Mouse (Mus musculus): ENCODE data around the gene Sphk2. TPM values are rescaled to one million over a fixed set of nuclear protein-coding genes. Genes with fewer than 3 reads are reported as not detected.

Gene Sphk2
- polyA plus RNA-seq, 1 experiment = 33.0 TPM

DNA sequence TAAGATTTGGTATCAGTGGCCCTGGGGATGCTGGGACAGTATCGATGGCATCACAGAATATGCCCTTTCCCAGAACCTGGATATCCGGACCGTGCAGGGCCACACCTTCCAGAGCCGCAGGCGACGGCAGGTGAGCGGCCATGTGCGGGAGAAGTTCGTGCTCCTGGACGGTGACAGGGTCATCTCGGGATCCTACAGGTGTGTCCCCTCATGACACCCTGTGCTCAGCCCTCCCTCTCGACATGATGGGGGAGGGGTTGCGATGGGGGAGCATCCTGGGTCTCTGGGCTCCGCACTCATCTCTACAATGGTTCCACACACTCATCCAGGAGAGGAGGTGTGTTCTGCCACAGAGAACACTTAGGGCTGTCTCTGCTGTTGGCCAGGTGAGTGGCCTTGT lies 6.0 kb upstream of the Sphk2 start:
- DNase-seq (ENCODE audit: low read depth) = no peak

DNA sequence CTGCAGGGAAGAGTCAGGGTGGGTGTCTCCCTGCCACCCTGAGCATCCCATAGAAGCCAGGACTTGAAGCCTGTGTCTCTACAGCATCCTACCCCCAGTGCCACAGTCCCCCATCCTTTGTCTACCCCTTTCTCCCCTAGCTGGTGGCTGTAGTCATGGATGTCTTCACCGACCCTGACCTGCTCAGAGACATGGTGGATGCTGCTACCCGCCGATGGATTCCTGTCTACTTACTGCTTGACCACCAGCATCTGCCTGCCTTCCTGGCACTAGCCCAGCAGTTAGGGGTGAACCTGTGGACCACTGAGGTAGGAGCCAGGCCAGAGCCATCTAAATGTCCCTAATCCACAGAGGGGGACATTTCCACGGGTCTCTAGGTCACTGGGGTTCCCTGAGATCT lies 5.5 kb upstream of the Sphk2 start:
- no peak for DNase-seq (ENCODE audit: low read depth)
- TF ChIP-seq CTCF (IDR thresholded peaks at IDR 0.05; ENCODE audit: borderline replicate concordance, extremely low read depth, insufficient read depth, insufficient read length) (no peak), POLR2A (IDR thresholded peaks at IDR 0.05; ENCODE audit: borderline replicate concordance, extremely low read depth, insufficient read depth, insufficient read length, poor library complexity, severe bottlenecking) (no peak)

More for the DNA sequence above, 6.0 kb upstream of the Sphk2 start:
- TF ChIP-seq CTCF (IDR thresholded peaks at IDR 0.05; ENCODE audit: borderline replicate concordance, extremely low read depth, insufficient read depth, insufficient read length) (no peak), POLR2A (IDR thresholded peaks at IDR 0.05; ENCODE audit: borderline replicate concordance, extremely low read depth, insufficient read depth, insufficient read length, poor library complexity, severe bottlenecking) (no peak)

DNA sequence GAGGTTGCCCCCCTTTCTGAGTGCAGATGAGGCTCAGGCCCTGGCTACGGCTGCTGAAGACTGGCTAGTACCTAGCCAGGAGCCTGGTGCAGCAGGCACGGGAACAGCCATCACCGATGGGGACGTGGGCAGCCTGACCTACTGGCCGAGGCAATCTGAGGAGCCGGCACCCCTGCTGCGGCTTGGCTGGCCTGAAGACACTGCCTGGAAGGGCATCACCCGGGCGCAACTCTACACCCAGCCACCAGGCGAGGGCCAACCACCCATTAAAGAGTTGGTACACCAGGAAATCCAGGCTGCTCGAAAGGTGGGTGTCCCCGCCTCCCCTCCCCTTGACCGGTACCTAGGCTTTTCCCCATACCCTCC lies 4.5 kb upstream of the Sphk2 start:
- TF ChIP-seq CTCF (IDR thresholded peaks at IDR 0.05; ENCODE audit: borderline replicate concordance, extremely low read depth, insufficient read depth, insufficient read length) (no peak), POLR2A (IDR thresholded peaks at IDR 0.05; ENCODE audit: borderline replicate concordance, extremely low read depth, insufficient read depth, insufficient read length, poor library complexity, severe bottlenecking) (no peak)
- no peak for DNase-seq (ENCODE audit: low read depth)

DNA sequence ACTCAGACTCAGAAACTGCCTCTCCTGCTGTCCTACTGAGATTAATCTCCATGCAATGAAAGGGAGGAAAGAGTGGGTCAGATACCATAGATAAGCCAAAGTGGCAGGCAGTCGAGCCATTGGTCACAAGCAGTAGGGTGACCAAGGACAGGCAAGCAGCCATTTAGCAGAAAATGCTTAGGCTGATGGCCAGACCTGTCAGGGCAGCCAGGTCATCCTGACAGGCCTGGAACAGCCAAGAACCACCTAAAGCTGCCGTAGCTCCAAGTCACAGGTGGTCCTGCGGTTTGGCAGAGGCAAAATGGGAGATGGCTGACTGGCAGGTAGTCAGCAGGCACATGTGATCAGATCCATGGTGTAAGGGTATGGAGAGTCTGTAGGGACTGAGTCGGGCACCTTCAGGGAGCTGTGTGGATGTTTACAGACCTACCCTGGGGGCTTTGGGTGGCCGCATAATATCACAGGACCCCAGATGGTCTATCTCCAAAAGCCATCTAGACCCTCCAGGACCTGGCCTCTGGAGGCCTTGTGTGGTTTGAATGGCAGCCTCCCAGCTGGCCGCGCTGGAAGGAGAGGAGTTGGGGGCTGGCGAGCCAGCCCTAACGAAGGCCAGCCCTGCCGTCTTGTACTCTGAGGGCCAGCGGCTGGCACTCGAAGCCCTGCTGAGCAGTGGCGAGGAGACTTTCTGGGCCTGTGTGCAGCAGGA lies 4.0 kb upstream of the Sphk2 start:
- TF ChIP-seq CTCF (IDR thresholded peaks at IDR 0.05; ENCODE audit: borderline replicate concordance, extremely low read depth, insufficient read depth, insufficient read length) (no peak), POLR2A (IDR thresholded peaks at IDR 0.05; ENCODE audit: borderline replicate concordance, extremely low read depth, insufficient read depth, insufficient read length, poor library complexity, severe bottlenecking) (no peak)

DNA sequence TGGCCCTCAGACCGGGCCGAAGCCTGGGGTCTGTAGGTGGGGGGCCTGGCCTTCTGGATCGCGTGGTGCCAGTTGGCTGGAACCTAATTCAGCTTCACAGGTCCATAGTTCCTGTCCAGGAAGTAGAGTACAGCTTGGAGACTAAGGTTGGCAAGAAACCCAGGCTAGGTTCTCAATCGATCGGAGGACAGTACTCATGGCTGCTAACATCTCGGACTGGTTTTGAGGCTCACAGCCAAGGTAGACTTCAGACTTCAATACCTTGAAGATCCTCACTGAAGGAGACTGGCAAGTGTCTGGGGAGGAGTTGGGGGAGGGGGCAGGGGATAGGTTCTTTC lies 3.4 kb upstream of the Sphk2 start:
- DNase-seq (ENCODE audit: low read depth) = no peak
- TF ChIP-seq CTCF (IDR thresholded peaks at IDR 0.05; ENCODE audit: borderline replicate concordance, extremely low read depth, insufficient read depth, insufficient read length) = no peak
- TF ChIP-seq POLR2A (IDR thresholded peaks at IDR 0.05; ENCODE audit: borderline replicate concordance, extremely low read depth, insufficient read depth, insufficient read length, poor library complexity, severe bottlenecking) = no peak

More for the DNA sequence above, 4.0 kb upstream of the Sphk2 start:
- DNase-seq (ENCODE audit: low read depth) = no peak

DNA sequence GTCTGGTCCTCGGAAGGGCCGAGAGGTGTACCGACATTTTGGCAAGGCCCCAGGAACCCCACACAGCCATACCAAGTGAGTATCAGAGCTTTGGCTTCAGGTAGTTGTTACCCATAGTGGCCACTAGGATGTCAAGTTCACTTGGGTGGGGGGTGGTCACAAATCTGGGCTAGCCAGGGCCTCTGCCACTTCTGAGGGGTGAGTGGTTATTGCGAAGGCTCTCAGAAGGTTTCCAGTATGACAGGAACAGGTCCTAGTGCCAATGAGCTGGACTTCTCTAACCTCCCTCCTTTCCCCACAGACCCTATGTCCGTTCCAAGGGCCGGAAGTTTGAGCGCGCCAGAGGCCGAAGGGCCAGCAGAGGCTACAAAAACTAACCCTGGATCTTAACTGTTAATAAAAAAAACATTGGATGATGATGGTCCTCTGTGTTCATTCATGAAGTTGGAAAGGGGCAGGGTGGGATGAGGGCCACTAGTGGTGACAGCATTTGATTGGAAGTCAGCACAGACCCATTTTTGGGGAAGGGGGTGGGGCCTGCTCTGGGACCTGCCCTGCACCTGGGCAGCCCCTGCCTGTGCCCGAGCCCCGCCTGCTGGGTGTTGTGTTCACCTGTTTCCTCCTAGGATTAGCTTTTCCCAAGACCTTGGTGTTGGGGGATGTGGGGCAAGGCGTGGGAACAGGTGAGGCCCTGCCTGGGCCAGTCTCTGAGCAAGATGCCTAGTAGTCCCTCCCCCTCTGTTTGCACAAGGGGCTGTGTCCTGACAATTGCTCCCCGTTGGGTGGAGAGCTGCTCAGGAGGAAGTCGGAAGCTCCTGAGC lies 2.8 kb upstream of the Sphk2 start, which contains the start of gene Fam83e:
Gene Fam83e, plus strand, starts transcription at position 800 of the 821 bp plus-strand sequence.
- no peak for DNase-seq (ENCODE audit: low read depth)
- TF ChIP-seq CTCF (IDR thresholded peaks at IDR 0.05; ENCODE audit: borderline replicate concordance, extremely low read depth, insufficient read depth, insufficient read length) (peak; percentile 23; the same call in 1 of the 2 replicates), POLR2A (IDR thresholded peaks at IDR 0.05; ENCODE audit: borderline replicate concordance, extremely low read depth, insufficient read depth, insufficient read length, poor library complexity, severe bottlenecking) (no peak)

DNA sequence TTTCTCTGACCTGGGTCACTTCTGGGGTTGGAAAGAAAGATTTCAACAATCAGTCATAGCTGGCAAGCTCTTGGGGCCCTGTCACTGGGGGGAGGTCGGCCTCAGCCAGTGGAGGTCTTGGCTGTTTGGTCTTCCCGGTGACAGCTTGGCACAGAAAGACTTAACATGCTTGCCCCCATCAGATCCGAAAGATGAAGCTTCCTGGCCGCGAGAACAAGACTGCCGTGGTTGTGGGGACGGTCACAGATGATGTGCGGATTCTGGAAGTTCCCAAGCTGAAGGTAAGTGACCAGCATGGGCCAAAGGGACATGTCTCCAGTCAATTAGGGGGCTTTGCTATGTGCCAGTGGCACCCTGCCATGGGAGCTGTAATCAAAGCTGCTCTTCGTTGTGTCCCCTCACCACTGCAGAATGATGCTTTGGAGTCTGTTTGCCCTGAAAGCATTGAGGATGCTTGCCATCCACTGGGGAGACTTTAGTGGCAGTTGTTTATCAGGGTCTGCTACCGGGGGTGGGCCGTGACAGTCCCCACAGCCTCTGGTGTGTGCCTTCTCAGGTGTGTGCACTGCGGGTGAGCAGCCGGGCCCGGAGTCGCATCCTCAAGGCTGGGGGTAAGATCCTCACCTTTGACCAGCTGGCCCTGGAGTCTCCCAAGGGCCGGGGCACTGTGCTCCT lies 2.1 kb upstream of the Sphk2 start:
- no peak for DNase-seq (ENCODE audit: low read depth)
- TF ChIP-seq CTCF (IDR thresholded peaks at IDR 0.05; ENCODE audit: borderline replicate concordance, extremely low read depth, insufficient read depth, insufficient read length) = no peak
- TF ChIP-seq POLR2A (IDR thresholded peaks at IDR 0.05; ENCODE audit: borderline replicate concordance, extremely low read depth, insufficient read depth, insufficient read length, poor library complexity, severe bottlenecking) = no peak

DNA sequence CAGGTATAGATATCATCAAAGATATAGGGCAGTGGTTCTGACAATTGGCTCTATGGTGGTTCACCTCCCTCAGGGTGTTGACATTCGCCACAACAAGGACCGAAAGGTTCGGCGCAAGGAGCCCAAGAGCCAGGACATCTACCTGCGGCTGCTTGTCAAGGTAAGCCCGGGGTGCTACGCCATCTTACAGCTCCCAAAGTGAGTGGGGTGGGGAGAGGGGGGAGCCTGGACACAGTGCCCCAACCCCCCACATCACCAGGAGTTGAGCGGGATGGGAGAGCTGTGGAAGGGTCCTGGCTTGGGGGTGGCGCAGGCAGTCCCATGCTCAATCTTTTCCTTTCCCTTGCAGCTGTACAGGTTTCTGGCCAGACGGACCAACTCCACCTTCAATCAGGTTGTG lies 1.4 kb upstream of the Sphk2 start:
- TF ChIP-seq CTCF (IDR thresholded peaks at IDR 0.05; ENCODE audit: borderline replicate concordance, extremely low read depth, insufficient read depth, insufficient read length) (no peak), POLR2A (IDR thresholded peaks at IDR 0.05; ENCODE audit: borderline replicate concordance, extremely low read depth, insufficient read depth, insufficient read length, poor library complexity, severe bottlenecking) (no peak)

DNA sequence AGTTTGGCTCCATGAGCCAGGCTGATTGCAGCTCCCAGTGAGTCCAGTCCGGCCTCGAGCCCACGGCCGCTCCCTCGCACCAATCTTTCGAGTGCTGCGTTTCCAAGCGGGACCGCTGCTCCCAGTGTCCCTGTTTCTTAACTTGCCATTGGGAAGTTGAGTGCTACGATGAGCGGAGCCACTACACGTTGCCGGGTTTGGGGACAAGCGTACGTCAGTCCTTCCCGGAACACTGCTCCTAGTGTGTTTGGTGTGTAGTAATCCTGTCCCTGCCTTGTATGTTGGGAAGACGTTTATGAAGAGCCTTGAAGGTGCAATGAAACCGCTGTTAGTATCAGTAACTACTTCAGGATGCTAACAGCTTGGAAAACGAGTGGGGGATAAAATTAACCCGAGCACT lies 529 bp upstream of the Sphk2 start:
- no peak for TF ChIP-seq CTCF (IDR thresholded peaks at IDR 0.05; ENCODE audit: borderline replicate concordance, extremely low read depth, insufficient read depth, insufficient read length)
- TF ChIP-seq POLR2A (IDR thresholded peaks at IDR 0.05; ENCODE audit: borderline replicate concordance, extremely low read depth, insufficient read depth, insufficient read length, poor library complexity, severe bottlenecking) = no peak
- DNase-seq (ENCODE audit: low read depth) = no peak

More for the DNA sequence above, 1.4 kb upstream of the Sphk2 start:
- no peak for DNase-seq (ENCODE audit: low read depth)

DNA sequence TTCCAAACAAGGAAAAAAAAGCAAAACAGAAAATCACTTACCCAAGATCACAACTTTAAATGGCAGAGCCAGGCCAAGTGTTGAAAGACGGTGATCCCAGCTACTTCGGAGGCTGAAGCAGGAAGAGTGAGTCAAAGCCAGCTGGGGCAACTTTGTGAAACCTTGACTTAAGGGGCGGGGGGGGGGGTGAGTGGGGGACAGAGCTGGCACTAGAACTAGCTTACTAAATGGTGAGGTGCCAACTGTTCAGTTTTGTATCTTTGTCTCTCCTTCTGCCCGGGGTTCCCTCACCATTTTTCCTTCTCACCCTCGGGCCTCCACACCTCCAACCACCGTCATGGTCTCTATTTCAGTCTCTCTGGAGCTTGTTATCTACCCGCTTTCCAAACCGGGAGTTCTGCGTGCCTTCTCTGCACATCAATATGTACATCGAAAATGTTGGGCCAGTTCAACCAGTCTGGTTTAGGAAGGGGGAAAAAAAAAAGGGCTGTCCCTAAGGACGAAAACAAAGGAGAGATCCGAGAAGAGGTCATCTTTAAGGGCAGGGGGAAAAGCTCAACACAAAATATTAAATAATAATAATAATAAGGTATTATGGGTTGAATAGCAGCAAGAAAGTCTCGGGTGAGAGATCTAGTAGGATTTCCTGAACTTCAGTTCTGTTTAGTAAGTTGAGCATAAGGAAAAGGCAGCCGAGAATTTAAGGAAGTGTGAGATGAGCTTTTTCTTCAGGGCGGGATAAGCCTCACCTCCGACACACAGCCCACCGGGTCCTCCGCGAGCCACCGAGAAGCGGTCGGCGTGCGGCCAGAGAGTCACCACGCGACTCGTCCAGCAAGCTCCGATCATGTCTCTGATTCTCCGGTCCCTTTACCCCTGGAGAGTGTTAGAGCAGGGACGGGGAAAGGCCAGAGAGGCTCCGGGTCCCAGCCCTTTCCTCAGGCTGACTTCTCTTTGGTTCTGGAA lies 567 bp downstream of the Sphk2 start:
- DNase-seq (ENCODE audit: low read depth) = no peak
- TF ChIP-seq POLR2A (IDR thresholded peaks at IDR 0.05; ENCODE audit: borderline replicate concordance, extremely low read depth, insufficient read depth, insufficient read length, poor library complexity, severe bottlenecking) = no peak
- TF ChIP-seq CTCF (IDR thresholded peaks at IDR 0.05; ENCODE audit: borderline replicate concordance, extremely low read depth, insufficient read depth, insufficient read length) = no peak
